Mouse (Mus musculus) megakaryocyte, embryonic 14.5 days (primary cell): ENCODE measurements around the gene Wdr95. TPM values are rescaled to one million over a fixed set of nuclear protein-coding genes. Genes with fewer than 3 reads are reported as not detected.

ENCODE experiments used
- H3K27me3 ChIP-seq: replicated peaks from 2 replicates; pipeline ENCODE3; 2012; ENCODE audit warnings: inconsistent platforms
- H3K36me3 ChIP-seq: replicated peaks from 2 replicates; pipeline ENCODE3; 2012; ENCODE audit warnings: low read length, inconsistent platforms, mixed read lengths
- H3K4me1 ChIP-seq: 2 replicates; pipeline ENCODE4 v1.6.1; 2012; ENCODE audit warnings: inconsistent platforms
- H3K4me3 ChIP-seq: replicated peaks from 2 replicates; pipeline ENCODE3; 2012; ENCODE audit warnings: moderate library complexity, mild to moderate bottlenecking, inconsistent platforms
- H3K9me3 ChIP-seq: 2 replicates; pipeline ENCODE4 v1.6.1; 2012; ENCODE audit warnings: inconsistent platforms
- FLI1 ChIP-seq: IDR thresholded peaks from 2 replicates; pipeline ENCODE4 v1.6.1; 2012; ENCODE audit warnings: low read length, inconsistent platforms, mixed read lengths
- GATA1 ChIP-seq: IDR thresholded peaks from 3 replicates; pipeline ENCODE4 v1.6.1; 2012; ENCODE audit warnings: mixed read lengths, low read length, inconsistent platforms, borderline replicate concordance
- polyA plus RNA-seq: library from polyadenylated mRNA; stranded (reverse); fragments of >175 nt; gene quantifications from 2 replicates; pipeline ENCODE4 v1.2.3, GENCODE M21; 2012; ENCODE audit warnings: low replicate concordance; ENCODE audit not compliant: insufficient read depth

Gene Wdr95
- polyA plus RNA-seq, 1 experiment = not detected

DNA sequence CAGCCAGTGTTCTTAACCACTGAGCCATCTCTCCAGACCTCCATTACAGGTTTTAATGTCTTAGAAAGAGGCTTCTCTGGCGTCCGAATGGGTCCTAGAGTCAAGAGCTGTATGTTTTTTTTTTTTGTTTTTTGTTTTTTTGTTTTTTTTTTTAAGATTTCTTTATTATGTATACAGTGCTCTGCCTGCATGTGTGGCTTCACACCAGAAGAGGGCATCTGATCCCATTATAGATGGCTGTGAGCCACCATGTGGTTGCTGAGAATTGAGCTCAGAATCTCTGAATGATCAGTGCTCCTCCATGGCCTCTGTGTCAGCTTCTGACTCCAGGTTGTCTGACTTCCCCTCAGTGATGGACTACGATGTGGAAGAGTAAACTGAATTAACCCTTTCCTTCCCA is 129.5 kb downstream of the Wdr95 start:
- TF ChIP-seq FLI1 (no peak), GATA1 (no peak)
- Histone ChIP-seq H3K27me3 (peaks cover 2% of the 10 kb centered on the region), H3K9me3 (peaks cover 19% of the 10 kb centered on the region), H3K36me3 (no peaks in the 10 kb centered on the region), H3K4me1 (no peaks in the 10 kb centered on the region), H3K4me3 (no peak overlapping the region)

GRCm38 (mm10) chr5:149658741-149659413 is 130.4 kb downstream of the Wdr95 start:
- Histone ChIP-seq H3K36me3 (no peaks in the 10 kb centered on the region), H3K9me3 (peaks cover 24% of the 10 kb centered on the region), H3K4me1 (no peaks in the 10 kb centered on the region), H3K4me3 (no peak overlapping the region), H3K27me3 (peaks cover 2% of the 10 kb centered on the region)
- TF ChIP-seq FLI1 (no peak), GATA1 (no peak)

- TF ChIP-seq GATA1 (no peak), FLI1 (no peak)
- Histone ChIP-seq H3K27me3 (peaks cover 2% of the 10 kb centered on the region), H3K9me3 (peaks cover 24% of the 10 kb centered on the region), H3K36me3 (no peaks in the 10 kb centered on the region), H3K4me3 (no peak overlapping the region), H3K4me1 (no peaks in the 10 kb centered on the region)
These were observed 130.9 kb downstream of the Wdr95 start for GRCm38 (mm10) chr5:149659414-149659780.

GRCm38 (mm10) chr5:149661428-149661827 is 132.9 kb downstream of the Wdr95 start:
- H3K4me1 ChIP-seq = no peaks in the 10 kb centered on the region
- H3K4me3 ChIP-seq = no peak overlapping the region
- no peaks in the 10 kb centered on the region for H3K27me3 ChIP-seq
- TF ChIP-seq GATA1 (no peak), FLI1 (no peak)
- H3K9me3 ChIP-seq = peaks cover 23% of the 10 kb centered on the region
- H3K36me3 ChIP-seq = no peaks in the 10 kb centered on the region

Other genes starting within 250 kb of the Wdr95 start
- not detected in 2 replicates for gene Medag, start 116.9 kb upstream of the Wdr95 start, polyA plus RNA-seq
- gene Tex26, start 89.0 kb upstream of the Wdr95 start, polyA plus RNA-seq = not detected in 2 replicates
- 6.8 and 12.3 TPM in 2 replicates for gene Hsph1, start 107.7 kb downstream of the Wdr95 start, polyA plus RNA-seq
- 2.1 TPM in 1 of 2 replicates, not detected in the other for gene B3glct, start 149.6 kb downstream of the Wdr95 start, polyA plus RNA-seq